Mouse (Mus musculus) G1E (cell line): ENCODE data around the gene H2-Ob.

Source experiments
- GATA1 ChIP-seq: IDR thresholded peaks from 2 replicates; pipeline ENCODE4 v1.6.1; 2012; ENCODE audit warnings: borderline replicate concordance, low read length, inconsistent platforms, mixed read lengths
- TAL1 ChIP-seq: conservative IDR thresholded peaks from 2 replicates; pipeline ENCODE4 v1.6.1; 2012; ENCODE audit warnings: low read depth, low read length, inconsistent platforms, mixed read lengths

GRCm38 (mm10) chr17:34287648-34288047 is 48.9 kb downstream of the H2-Ob start, which contains the start of gene H2-Aa:
- TF ChIP-seq TAL1 (no peak), GATA1 (no peak)
